Mouse (Mus musculus): ENCODE data around the gene Nrap. TPM values are rescaled to one million over a fixed set of nuclear protein-coding genes. Genes with fewer than 3 reads are reported as not detected.
"Not testable (repeated sequence)": the region's sequence is repeated elsewhere in the genome, so short reads cannot be mapped to it uniquely, and the experiment has no call there.

The Nrap gene
- polyA plus RNA-seq, 1 experiment = 0.15 TPM

GRCm38 (mm10) chr19:56368912-56369311 lies 20.9 kb downstream of the Nrap start:
- no peak for TF ChIP-seq POLR2A (IDR thresholded peaks at IDR 0.05; ENCODE audit: borderline replicate concordance, low read depth, low read length)
- TF ChIP-seq CTCF (IDR thresholded peaks at IDR 0.05; ENCODE audit: low read depth, low read length) = no peak

DNA sequence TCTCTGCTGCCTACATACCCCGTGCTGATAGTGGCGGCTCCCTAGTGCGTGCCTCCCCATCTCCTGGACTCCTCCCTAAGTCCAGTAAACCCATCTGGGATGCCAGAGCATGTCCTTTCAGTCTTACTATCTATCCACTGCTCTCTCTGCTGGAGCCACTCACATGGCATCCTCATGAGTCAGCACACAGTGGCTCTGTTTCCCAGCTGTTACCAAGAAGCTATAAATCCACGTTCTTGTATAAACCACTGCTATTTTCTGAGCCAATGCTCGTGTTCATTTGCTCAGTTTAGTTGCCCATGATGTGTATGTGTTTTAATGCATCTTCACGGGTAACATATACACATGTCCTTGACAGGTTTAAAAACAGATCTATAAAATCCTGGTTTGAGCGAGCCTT lies 22.1 kb downstream of the Nrap start:
- TF ChIP-seq POLR2A (IDR thresholded peaks at IDR 0.05; ENCODE audit: borderline replicate concordance, low read depth, low read length) (no peak), CTCF (IDR thresholded peaks at IDR 0.05; ENCODE audit: low read depth, low read length) (no peak)
- H3K4me1 ChIP-seq (ENCODE audit: control insufficient read depth, insufficient read depth, low read length) = no peaks in the 10 kb centered on the region
- no peak overlapping the region for H3K4me3 ChIP-seq (ENCODE audit: insufficient read depth, low read length)
- no peak overlapping the region for H3K27ac ChIP-seq (ENCODE audit: insufficient read depth, low read depth, low read length)

More at GRCm38 (mm10) chr19:56368912-56369311, 20.9 kb downstream of the Nrap start:
- no peak overlapping the region for H3K4me3 ChIP-seq (ENCODE audit: insufficient read depth, low read length)
- no peak overlapping the region for H3K27ac ChIP-seq (ENCODE audit: insufficient read depth, low read depth, low read length)
- H3K4me1 ChIP-seq (ENCODE audit: control insufficient read depth, insufficient read depth, low read length) = no peaks in the 10 kb centered on the region

GRCm38 (mm10) chr19:56366625-56367024 lies 23.2 kb downstream of the Nrap start:
- Histone ChIP-seq H3K4me1 (ENCODE audit: control insufficient read depth, insufficient read depth, low read length) (no peaks in the 10 kb centered on the region), H3K4me3 (ENCODE audit: insufficient read depth, low read length) (no peak overlapping the region), H3K27ac (ENCODE audit: insufficient read depth, low read depth, low read length) (no peak overlapping the region)
- TF ChIP-seq POLR2A (IDR thresholded peaks at IDR 0.05; ENCODE audit: borderline replicate concordance, low read depth, low read length) (no peak), CTCF (IDR thresholded peaks at IDR 0.05; ENCODE audit: low read depth, low read length) (no peak)

- Histone ChIP-seq H3K27ac (ENCODE audit: insufficient read depth, low read depth, low read length) (no peak overlapping the region), H3K4me3 (ENCODE audit: insufficient read depth, low read length) (no peak overlapping the region), H3K4me1 (ENCODE audit: control insufficient read depth, insufficient read depth, low read length) (no peaks in the 10 kb centered on the region)
- TF ChIP-seq POLR2A (IDR thresholded peaks at IDR 0.05; ENCODE audit: borderline replicate concordance, low read depth, low read length) (no peak), CTCF (IDR thresholded peaks at IDR 0.05; ENCODE audit: low read depth, low read length) (no peak)
These were observed 23.7 kb downstream of the Nrap start for GRCm38 (mm10) chr19:56366168-56366567.

GRCm38 (mm10) chr19:56364563-56364962 lies 25.3 kb downstream of the Nrap start:
- no peak overlapping the region for H3K27ac ChIP-seq (ENCODE audit: insufficient read depth, low read depth, low read length)
- H3K4me3 ChIP-seq (ENCODE audit: insufficient read depth, low read length) = no peak overlapping the region
- TF ChIP-seq CTCF (IDR thresholded peaks at IDR 0.05; ENCODE audit: low read depth, low read length) (no peak), POLR2A (IDR thresholded peaks at IDR 0.05; ENCODE audit: borderline replicate concordance, low read depth, low read length) (no peak)
- H3K4me1 ChIP-seq (ENCODE audit: control insufficient read depth, insufficient read depth, low read length) = no peaks in the 10 kb centered on the region

DNA sequence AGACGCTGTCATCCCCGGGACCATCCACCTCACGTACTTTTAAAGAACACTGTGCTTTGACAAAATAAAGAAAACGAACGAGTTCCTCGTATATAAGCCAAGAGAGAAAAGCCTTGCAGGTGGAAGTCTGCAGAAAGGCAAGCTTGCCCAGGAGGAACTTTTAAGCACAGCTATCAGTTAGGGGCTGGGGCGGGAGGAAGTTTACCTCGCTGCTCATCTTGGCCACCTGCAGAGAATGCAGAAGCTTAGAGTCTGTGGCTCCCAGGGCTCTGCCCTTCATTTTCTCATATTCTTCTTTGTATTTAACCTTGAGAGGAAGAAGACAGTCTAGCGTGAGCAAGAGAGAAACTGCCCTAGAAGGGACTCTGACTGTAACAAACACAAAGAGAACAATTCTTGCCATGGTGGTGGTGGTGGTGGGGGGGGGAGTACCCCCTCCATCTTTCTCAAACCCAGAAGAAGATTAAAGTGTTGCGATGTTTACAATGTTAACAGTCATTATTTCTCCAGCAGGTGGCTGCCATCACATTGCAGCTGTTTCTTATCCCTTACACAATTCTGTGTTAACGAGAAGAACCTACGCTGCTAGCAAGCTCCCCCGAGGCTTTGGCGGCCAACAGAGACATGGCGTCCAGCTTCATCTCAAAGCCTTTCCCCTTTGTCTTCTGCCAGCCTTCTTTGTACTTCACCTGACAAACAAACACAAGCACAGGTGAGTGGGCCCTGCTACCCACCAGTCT lies 25.9 kb downstream of the Nrap start:
- TF ChIP-seq POLR2A (IDR thresholded peaks at IDR 0.05; ENCODE audit: borderline replicate concordance, low read depth, low read length) (no peak), CTCF (IDR thresholded peaks at IDR 0.05; ENCODE audit: low read depth, low read length) (no peak)
- Histone ChIP-seq H3K27ac (ENCODE audit: insufficient read depth, low read depth, low read length) (no peak overlapping the region), H3K4me3 (ENCODE audit: insufficient read depth, low read length) (no peak overlapping the region), H3K4me1 (ENCODE audit: control insufficient read depth, insufficient read depth, low read length) (no peaks in the 10 kb centered on the region)

- Histone ChIP-seq H3K4me3 (ENCODE audit: insufficient read depth, low read length) (no peak overlapping the region), H3K27ac (ENCODE audit: insufficient read depth, low read depth, low read length) (no peak overlapping the region), H3K4me1 (ENCODE audit: control insufficient read depth, insufficient read depth, low read length) (no peaks in the 10 kb centered on the region)
- TF ChIP-seq POLR2A (IDR thresholded peaks at IDR 0.05; ENCODE audit: borderline replicate concordance, low read depth, low read length) = no peak
- no peak for TF ChIP-seq CTCF (IDR thresholded peaks at IDR 0.05; ENCODE audit: low read depth, low read length)
These were observed 30.9 kb downstream of the Nrap start for GRCm38 (mm10) chr19:56358890-56359289.

DNA sequence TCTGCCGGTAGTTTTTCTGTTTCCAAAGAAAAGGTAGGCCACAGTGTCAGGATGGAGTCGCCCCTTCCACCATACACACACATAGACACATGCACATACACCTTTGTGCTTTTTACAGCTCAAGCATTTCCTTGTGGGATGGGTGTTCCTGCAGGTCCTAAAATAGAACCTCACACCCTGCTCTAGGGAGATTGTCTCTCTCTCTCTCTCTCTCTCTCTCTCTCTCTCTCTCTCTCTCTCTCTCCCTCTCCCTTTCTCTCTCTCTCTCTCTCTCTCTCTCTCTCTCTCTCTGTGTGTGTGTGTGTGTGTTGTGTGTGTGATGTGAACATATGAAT lies 32.5 kb downstream of the Nrap start:
- H3K27ac ChIP-seq (ENCODE audit: insufficient read depth, low read depth, low read length); H3K4me1 ChIP-seq (ENCODE audit: control insufficient read depth, insufficient read depth, low read length); H3K4me3 ChIP-seq (ENCODE audit: insufficient read depth, low read length): not testable (repeated sequence)

DNA sequence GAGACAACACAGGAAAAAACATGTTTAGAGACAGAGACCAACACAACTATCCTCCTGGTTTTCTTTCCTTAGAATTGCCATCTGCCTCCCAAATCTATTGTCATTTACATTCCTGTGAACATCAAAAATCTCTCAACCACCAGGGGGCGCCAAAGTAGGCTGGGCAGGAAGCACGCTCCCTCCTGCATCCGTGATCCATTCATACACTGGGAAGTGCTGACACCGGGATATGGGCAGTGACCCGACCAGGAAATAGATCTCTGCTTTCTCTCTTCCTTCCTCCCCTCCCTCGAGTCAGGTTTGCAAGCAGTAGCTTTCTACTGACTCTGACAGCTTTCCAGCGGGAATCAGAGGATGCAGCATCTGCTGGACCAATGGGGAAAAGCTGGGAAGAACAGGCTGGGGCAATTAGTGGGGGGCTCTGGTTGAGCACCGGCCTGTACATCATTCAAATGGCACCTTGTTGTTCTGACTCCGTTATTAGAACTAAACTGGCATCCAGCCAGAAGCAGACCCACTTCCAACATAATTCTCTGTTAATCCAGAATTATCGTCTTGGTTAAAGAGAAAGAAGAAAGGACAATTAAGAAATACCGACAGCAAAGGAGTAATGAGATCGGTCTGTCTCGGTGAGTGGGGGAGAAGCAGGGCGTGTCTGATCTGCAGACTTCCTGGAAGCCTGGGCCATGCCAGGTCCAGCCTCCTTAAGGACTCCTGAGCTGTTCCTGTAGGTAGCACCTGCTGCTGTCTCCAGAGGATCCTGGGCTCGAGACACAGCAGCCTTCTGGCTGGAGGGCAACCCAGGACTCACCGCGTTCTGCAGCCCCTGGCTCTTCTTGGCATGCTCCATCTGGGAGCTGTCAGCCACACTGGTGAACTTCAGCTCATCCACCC lies 33.1 kb downstream of the Nrap start:
- no peak for TF ChIP-seq POLR2A (IDR thresholded peaks at IDR 0.05; ENCODE audit: borderline replicate concordance, low read depth, low read length)
- peak; percentile 77 for TF ChIP-seq CTCF (IDR thresholded peaks at IDR 0.05; ENCODE audit: low read depth, low read length)
- Histone ChIP-seq H3K4me3 (ENCODE audit: insufficient read depth, low read length) (no peak overlapping the region), H3K27ac (ENCODE audit: insufficient read depth, low read depth, low read length) (no peak overlapping the region), H3K4me1 (ENCODE audit: control insufficient read depth, insufficient read depth, low read length) (no peaks in the 10 kb centered on the region)

DNA sequence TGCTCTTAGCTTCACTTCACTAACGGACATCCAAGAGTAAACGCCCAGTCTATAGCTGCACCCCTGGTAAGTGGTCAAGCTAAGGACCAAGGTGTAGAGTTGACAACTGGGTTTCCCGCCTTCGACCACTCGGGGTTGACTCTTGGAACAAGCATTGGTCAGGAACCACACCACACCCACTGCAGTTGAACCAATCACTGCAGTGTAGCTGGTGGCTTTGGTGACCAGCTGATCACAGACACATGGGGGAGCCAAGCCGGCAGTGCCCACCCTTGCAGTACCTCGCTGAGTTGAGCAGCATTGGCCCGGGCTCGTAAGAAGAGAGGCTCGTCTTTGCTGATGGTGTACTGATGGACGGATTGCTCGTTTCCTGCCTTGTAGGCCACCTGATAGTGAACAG lies 34.6 kb downstream of the Nrap start:
- Histone ChIP-seq H3K4me1 (ENCODE audit: control insufficient read depth, insufficient read depth, low read length) (no peaks in the 10 kb centered on the region), H3K27ac (ENCODE audit: insufficient read depth, low read depth, low read length) (no peak overlapping the region), H3K4me3 (ENCODE audit: insufficient read depth, low read length) (no peak overlapping the region)
- no peak for TF ChIP-seq CTCF (IDR thresholded peaks at IDR 0.05; ENCODE audit: low read depth, low read length)
- no peak for TF ChIP-seq POLR2A (IDR thresholded peaks at IDR 0.05; ENCODE audit: borderline replicate concordance, low read depth, low read length)

Data from bone marrow macrophage, adult 2 months (primary cell).